Mouse (Mus musculus): ENCODE data around the gene Znhit3. TPM values are rescaled to one million over a fixed set of nuclear protein-coding genes. Genes with fewer than 3 reads are reported as not detected.

Gene Znhit3
- 36.7 and 44.4 TPM in 2 replicates for total RNA-seq (2014; rRNA removed)
- 85.9 and 89.3 TPM in 2 replicates for polyA plus RNA-seq (2015; fragmentation: Nextera tagmentation; extraction: Ambion mirVana)

GRCm38 (mm10) chr11:84916053-84916702 lies at the start of gene Znhit3:
TSS of gene Znhit3 (minus strand) at chr11:84916366.
- TF ChIP-seq CTCF (IDR thresholded peaks at IDR 0.05; ENCODE audit: low read depth): peak; percentile 41; the same call in 1 of the 2 replicates
- Histone ChIP-seq H3K36me3 (ENCODE audit: insufficient read depth, low read length) (peaks cover 19% of the 10 kb centered on the region), H3K27me3 (ENCODE audit: insufficient read depth, low read length) (peaks cover 3% of the 10 kb centered on the region; the same call in 1 of the 2 replicates), H3K4me2 (ENCODE audit: low read depth, low read length) (peak within 1 kb of the TSS; percentile 91), H3K9ac (replicated peaks; ENCODE audit: low read length) (peak within 1 kb of the TSS; percentile 82), H3K4me1 (ENCODE audit: insufficient read depth, low read length) (no peaks in the 10 kb centered on the region), H3K4me3 (ENCODE audit: low read length) (peak within 1 kb of the TSS; percentile 87), H3K27ac (peak within 1 kb of the TSS; percentile 66; the same call in 1 of the 2 replicates), H3K9me3 (ENCODE audit: low read length) (no peaks in the 10 kb centered on the region)
- DNase-seq (ENCODE audit: low spot score) (peak; percentile 94), ATAC-seq (peak; percentile 91)
- 4% methylated on average over 34 of the region's 34 CpGs for WGBS

DNA sequence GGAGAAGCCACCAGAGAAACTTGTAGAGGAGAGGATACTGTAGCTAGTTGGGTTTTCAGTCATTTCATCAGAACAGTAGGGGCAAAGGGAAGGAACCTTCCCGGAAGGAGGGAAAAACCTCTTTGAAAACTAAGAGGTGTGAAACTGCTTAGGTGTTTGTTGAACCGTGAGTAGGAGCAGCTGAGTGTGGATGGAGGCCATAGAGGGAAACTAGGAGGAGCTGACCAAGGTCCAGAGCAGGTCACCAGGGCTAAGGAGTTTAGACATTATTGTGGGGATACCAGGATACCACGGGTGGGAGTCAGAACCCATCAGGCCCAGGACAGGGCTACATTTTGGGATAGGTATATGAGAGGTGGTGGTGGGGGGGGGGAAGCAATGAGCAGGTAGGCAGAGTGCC lies 47.4 kb upstream of the Znhit3 start:
- peaks cover 10% of the 10 kb centered on the region; the same call in 1 of the 2 replicates for H3K4me1 ChIP-seq (ENCODE audit: insufficient read depth, low read length)
- TF ChIP-seq CTCF (IDR thresholded peaks at IDR 0.05; ENCODE audit: low read depth): no peak
- 85% methylated on average over 3 of the region's 3 CpGs for WGBS

GRCm38 (mm10) chr11:84962536-84962935 lies 46.4 kb upstream of the Znhit3 start:
- no peaks in the 10 kb centered on the region for H3K36me3 ChIP-seq (ENCODE audit: insufficient read depth, low read length)
- DNase-seq (ENCODE audit: low spot score): no peak

More for the DNA sequence above, 47.4 kb upstream of the Znhit3 start:
- Histone ChIP-seq H3K9ac (replicated peaks; ENCODE audit: low read length) (no peak overlapping the region), H3K27ac (no peak overlapping the region), H3K27me3 (ENCODE audit: insufficient read depth, low read length) (no peaks in the 10 kb centered on the region), H3K9me3 (ENCODE audit: low read length) (no peaks in the 10 kb centered on the region), H3K4me2 (ENCODE audit: low read depth, low read length) (no peak overlapping the region), H3K4me3 (ENCODE audit: low read length) (no peak overlapping the region), H3K36me3 (ENCODE audit: insufficient read depth, low read length) (no peaks in the 10 kb centered on the region)
- DNase-seq (ENCODE audit: low spot score) (no peak), ATAC-seq (no peak)

DNA sequence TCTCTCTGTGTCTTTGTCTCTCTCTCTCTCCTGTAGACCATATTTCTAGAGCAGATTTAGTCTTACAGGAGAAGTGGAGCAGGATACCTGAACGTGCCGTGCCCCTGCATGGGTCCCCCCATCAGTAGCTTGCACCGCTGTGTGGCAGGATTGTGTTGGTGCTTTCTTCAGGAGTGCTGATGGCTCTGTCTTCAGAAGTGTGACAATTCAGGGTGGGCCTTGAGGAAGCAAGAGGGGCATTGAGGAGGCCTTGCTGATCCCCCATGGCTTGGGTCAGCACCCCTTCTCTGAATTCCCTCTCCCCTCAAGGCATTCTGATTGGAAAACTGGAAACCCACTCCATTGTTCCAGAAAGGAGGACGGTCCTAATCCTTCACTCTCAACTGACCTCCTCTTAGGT lies 45.4 kb upstream of the Znhit3 start:
- Histone ChIP-seq H3K9ac (replicated peaks; ENCODE audit: low read length) (no peak overlapping the region), H3K4me3 (ENCODE audit: low read length) (no peak overlapping the region), H3K27me3 (ENCODE audit: insufficient read depth, low read length) (peaks cover 16% of the 10 kb centered on the region), H3K4me1 (ENCODE audit: insufficient read depth, low read length) (peaks cover 8% of the 10 kb centered on the region), H3K36me3 (ENCODE audit: insufficient read depth, low read length) (no peaks in the 10 kb centered on the region), H3K27ac (no peak overlapping the region), H3K4me2 (ENCODE audit: low read depth, low read length) (no peak overlapping the region), H3K9me3 (ENCODE audit: low read length) (no peaks in the 10 kb centered on the region)
- no peak for TF ChIP-seq CTCF (IDR thresholded peaks at IDR 0.05; ENCODE audit: low read depth)
- DNase-seq (ENCODE audit: low spot score) (no peak), ATAC-seq (no peak)
- 88% methylated on average over 4 of the region's 4 CpGs for WGBS

More at GRCm38 (mm10) chr11:84962536-84962935, 46.4 kb upstream of the Znhit3 start:
- H3K9me3 ChIP-seq (ENCODE audit: low read length): no peaks in the 10 kb centered on the region
- no peak overlapping the region for H3K27ac ChIP-seq
- no peak overlapping the region for H3K9ac ChIP-seq (replicated peaks; ENCODE audit: low read length)
- no peak overlapping the region for H3K4me3 ChIP-seq (ENCODE audit: low read length)
- TF ChIP-seq CTCF (IDR thresholded peaks at IDR 0.05; ENCODE audit: low read depth): no peak
- no peak overlapping the region for H3K4me2 ChIP-seq (ENCODE audit: low read depth, low read length)
- 87% methylated on average over 4 of the region's 4 CpGs for WGBS
- H3K4me1 ChIP-seq (ENCODE audit: insufficient read depth, low read length): peaks cover 13% of the 10 kb centered on the region
- peaks cover 9% of the 10 kb centered on the region; the same call in 1 of the 2 replicates for H3K27me3 ChIP-seq (ENCODE audit: insufficient read depth, low read length)
- ATAC-seq: no peak

- ATAC-seq (0 out of 2 replicates have a peak, but pooled peaks have one; percentile 12), DNase-seq (ENCODE audit: low spot score) (no peak)
- Histone ChIP-seq H3K9me3 (ENCODE audit: low read length) (no peaks in the 10 kb centered on the region), H3K36me3 (ENCODE audit: insufficient read depth, low read length) (no peaks in the 10 kb centered on the region), H3K9ac (replicated peaks; ENCODE audit: low read length) (no peak overlapping the region), H3K4me3 (ENCODE audit: low read length) (no peak overlapping the region), H3K4me2 (ENCODE audit: low read depth, low read length) (no peak overlapping the region), H3K27me3 (ENCODE audit: insufficient read depth, low read length) (peaks cover 18% of the 10 kb centered on the region), H3K27ac (no peak overlapping the region), H3K4me1 (ENCODE audit: insufficient read depth, low read length) (peaks cover 8% of the 10 kb centered on the region)
- no peak for TF ChIP-seq CTCF (IDR thresholded peaks at IDR 0.05; ENCODE audit: low read depth)
- WGBS: 60% methylated on average over 6 of the region's 6 CpGs
These were observed 44.6 kb upstream of the Znhit3 start for GRCm38 (mm10) chr11:84960780-84961179.

- Histone ChIP-seq H3K4me3 (ENCODE audit: low read length) (no peak overlapping the region), H3K27ac (no peak overlapping the region), H3K27me3 (ENCODE audit: insufficient read depth, low read length) (peaks cover 18% of the 10 kb centered on the region), H3K4me1 (ENCODE audit: insufficient read depth, low read length) (peaks cover 8% of the 10 kb centered on the region), H3K36me3 (ENCODE audit: insufficient read depth, low read length) (no peaks in the 10 kb centered on the region), H3K9ac (replicated peaks; ENCODE audit: low read length) (no peak overlapping the region), H3K4me2 (ENCODE audit: low read depth, low read length) (no peak overlapping the region), H3K9me3 (ENCODE audit: low read length) (no peaks in the 10 kb centered on the region)
- 38% methylated on average over 3 of the region's 3 CpGs for WGBS
- no peak for TF ChIP-seq CTCF (IDR thresholded peaks at IDR 0.05; ENCODE audit: low read depth)
- DNase-seq (ENCODE audit: low spot score) (no peak), ATAC-seq (no peak)
These were observed 44.1 kb upstream of the Znhit3 start for GRCm38 (mm10) chr11:84960291-84960690.

DNA sequence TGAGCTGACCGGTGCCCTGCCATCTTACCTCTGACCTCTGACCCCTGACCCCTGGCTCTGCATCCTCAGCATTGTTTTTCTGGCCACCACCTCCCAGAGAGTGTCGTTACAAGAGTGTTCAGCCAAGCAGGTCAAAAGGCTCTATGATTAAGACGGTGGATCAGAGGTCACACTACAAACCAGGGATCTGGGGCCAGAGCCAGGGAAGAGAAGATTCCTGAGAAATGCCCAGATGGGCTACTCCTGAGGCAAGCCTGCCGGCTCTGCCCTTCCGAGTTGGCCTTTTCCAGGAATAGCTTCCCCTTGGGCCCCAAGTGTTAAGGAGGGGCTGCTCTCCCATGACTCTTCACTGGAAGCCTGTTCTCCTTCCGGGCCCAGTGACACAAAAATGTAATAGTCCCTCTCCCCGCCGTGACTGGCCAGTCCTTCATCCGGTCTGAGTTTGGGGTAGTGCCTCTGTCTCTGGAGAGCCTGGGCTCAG lies 43.6 kb upstream of the Znhit3 start:
- Histone ChIP-seq H3K4me1 (ENCODE audit: insufficient read depth, low read length) (peaks cover 8% of the 10 kb centered on the region), H3K27ac (no peak overlapping the region), H3K4me2 (ENCODE audit: low read depth, low read length) (no peak overlapping the region), H3K27me3 (ENCODE audit: insufficient read depth, low read length) (peaks cover 18% of the 10 kb centered on the region), H3K9ac (replicated peaks; ENCODE audit: low read length) (no peak overlapping the region), H3K9me3 (ENCODE audit: low read length) (no peaks in the 10 kb centered on the region), H3K4me3 (ENCODE audit: low read length) (no peak overlapping the region), H3K36me3 (ENCODE audit: insufficient read depth, low read length) (no peaks in the 10 kb centered on the region)
- no peak for TF ChIP-seq CTCF (IDR thresholded peaks at IDR 0.05; ENCODE audit: low read depth)
- 4% methylated on average over 9 of the region's 9 CpGs for WGBS
- DNase-seq (ENCODE audit: low spot score) (no peak), ATAC-seq (no peak)
